Mouse (Mus musculus): ENCODE measurements at regions not wholly inside any gene's neighbourhood (a gene's known extent, or its start where the extent isn't known, plus 50 kb on each side); places are given as distances from the start of the nearest gene placed in this dataset.

DNA sequence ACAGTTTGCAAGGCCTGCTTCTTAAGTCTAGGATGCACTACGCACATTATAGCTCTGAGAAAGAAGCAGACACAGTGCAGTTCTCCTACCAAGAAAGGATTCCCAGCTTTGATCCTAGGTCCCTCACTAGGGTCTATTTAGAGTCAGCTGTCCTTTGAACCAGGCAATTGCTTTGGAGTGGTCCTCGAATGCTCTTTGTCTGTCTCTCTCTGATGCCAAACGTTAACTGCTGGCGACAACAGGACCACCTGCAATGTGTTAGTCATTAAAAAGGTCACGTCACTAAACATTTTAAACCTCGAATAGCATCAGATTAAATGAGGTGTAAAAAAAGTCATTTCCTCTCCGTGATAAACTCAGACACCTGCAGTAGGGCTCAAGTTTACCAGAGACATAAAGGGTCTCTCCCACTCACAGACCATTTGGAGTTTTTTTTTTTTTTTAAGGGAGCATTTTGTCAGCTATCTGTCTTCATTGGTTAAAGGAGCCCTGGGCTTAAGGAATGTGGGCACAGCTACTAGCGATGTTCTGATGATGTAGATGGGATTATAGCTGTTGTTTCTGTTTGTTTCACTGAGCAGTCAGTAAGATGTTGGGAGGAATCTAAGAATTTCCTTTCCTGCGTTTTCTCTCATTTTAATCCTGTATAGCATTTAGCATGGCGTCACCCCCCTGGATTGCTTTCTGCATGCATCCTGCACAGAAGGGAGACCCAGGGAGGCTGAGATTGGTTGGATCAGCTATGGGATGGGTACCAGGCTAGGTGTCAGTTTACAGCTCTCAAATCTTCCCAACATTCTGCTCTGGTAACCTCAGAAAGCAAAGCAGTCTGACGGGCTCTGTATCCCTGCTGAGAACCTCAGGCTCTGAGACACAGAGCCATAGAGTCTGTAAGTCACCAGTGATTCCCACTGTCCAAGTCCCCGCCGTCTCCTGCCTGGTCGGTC lies 615.3 kb upstream of the Sall1 start:
- DNase-seq (ENCODE audit: low spot score in 2 of 2): no peak

DNA sequence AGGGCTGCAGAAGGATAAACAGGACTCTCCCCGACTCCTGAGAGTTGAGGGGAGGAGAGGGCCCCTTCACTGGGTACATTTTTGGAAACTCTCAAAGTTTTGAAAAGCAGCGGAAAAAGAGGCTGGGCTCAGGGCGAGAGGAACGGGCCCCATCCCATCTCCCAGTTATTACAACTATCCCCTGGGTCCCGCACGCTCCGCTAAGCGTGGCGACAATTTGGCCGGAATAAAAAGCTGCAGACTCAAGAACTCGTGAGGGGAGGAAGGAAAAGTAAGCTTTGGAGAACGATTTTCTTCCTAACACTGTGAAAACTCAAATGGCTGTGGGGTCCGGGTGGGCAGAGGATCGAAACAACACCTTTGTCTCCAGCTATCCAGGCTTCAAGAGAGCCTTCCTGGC lies 611.4 kb upstream of the Sall1 start:
- DNase-seq (ENCODE audit: low spot score in 2 of 2): no peak

DNA sequence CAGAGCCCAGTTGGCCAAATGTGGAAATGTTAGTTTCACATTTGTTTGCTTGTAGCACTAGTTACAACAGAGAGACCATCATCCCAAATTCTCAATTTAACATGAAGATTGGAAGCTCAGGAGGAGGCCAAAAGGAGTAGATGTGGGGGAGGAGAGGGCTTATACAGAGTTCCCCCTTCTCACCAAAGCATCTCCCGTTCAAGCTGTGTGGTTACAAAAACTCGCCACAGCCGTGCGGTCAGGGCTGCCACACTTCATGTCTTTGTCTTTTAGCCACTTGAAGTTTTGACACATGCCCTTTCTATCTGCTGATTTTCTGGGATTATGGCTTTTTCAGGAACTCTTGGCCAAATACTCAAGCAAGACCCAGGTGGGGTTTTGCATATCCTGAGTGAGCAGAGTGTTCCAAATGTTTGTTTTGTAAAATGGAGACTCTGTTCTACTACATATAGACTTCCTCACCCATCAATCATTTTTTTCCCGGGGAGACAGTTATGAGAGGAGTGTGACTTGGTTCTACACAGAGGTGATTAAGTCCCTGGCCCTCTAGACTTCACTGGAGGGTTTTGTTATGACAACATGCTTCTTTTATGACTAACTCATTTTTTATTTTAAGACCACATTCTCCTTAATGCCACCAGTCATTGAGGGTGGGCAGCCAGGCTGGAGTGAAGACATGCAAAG lies 605.4 kb upstream of the Sall1 start:
- no peak for DNase-seq (ENCODE audit: low spot score in 2 of 2)

GRCm38 (mm10) chr8:89646946-89647345 lies 603.0 kb upstream of the Sall1 start:
- no peak for DNase-seq (ENCODE audit: low spot score in 2 of 2)

DNA sequence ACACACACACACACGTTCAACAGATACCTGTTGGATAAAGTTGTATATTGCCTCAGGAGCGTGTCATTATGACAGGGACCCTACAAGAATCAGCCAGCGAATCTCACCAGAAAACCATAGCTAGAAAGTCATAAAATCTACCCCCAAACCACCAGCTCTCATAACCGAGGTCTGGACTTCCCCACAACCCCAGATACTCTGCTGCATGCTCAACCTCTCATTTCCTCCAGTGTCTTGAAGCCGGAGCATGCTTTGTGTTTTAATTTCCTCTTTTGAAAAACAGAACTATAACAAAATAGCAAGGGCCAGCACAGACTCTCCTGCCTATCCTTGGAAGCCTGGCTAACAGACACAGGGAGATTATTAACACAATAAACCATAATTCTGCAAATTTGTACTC lies 597.4 kb upstream of the Sall1 start:
- DNase-seq (ENCODE audit: low spot score in 2 of 2): no peak

DNA sequence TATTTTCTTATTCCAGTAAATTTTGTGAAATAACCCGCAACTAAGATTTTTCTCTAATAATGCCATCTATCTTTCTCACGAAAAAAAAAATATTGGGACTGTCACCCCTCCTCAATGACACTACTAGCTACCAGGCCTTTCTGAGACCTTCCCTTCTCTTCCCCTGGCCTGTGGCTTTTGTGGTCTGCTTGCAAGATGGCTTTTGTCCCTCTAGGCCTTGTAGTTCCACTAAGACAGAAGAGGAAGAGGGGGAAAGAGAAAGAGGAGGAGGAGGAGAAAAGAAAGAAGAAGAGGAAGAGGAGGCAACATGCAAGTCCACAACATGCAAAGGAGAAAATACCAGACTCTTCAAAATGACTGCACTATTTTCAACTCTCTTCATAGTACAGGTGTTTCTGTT lies 590.9 kb upstream of the Sall1 start:
- no peak for DNase-seq (ENCODE audit: low spot score in 2 of 2)

DNA sequence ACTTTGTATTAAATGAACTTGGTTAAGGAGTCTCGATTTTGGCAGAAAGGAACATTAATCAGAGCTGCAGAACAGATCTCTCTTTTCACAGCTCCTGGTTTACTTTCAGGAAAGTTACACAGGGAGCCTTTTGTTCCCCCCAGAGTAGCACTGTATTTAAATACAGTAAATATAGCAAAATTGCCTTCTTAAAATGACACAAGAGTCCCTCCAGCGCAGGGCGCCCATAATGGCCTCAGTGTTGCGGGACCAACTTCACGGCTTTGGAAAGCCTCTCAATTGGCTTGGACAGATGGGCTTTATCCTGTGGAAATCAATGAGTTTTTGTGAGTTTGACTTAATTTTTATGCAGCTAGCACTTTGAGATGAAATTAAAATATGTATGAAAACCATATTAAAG lies 588.3 kb upstream of the Sall1 start:
- no peak for DNase-seq (ENCODE audit: low spot score in 2 of 2)

DNA sequence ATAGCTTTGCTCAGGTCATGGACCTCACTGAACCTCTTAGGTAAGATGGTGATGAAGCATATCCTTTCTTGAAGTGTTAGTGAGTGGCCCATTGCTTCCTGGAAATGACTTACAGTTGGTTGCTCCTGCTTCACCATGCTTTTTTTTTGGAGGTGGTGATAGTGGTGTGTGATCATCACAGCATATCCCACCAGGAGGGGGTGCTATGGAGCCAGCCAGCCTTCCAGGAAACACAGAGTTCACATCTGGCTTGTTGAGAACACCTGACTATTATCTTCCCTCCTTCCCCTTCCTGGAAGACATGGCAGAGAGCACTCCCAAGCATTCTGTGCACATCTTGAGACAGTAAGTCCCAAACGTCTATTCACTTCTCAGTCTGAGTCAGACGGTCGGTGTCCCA lies 586.6 kb upstream of the Sall1 start:
- no peak for DNase-seq (ENCODE audit: low spot score in 2 of 2)

DNA sequence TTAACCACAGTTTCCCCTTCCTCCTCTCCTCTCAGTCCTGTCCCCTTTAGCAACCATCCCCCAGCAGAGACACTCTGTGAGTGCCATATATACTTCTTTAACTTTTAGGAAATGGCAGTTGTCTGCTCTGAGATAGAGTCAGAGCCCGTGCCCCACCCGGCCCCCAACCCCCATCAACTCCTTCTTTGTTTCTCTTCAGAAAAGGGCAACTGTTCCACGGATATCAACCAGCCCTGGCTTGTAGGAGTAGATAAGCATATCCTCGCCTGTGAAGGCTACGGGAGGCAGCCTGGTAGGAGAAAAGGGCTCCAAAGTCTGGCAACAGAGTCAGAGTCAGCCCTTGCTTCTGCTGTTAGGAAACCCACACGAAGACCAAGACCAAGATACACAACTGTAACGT lies 574.1 kb upstream of the Sall1 start:
- no peak for DNase-seq (ENCODE audit: low spot score in 2 of 2)

DNA sequence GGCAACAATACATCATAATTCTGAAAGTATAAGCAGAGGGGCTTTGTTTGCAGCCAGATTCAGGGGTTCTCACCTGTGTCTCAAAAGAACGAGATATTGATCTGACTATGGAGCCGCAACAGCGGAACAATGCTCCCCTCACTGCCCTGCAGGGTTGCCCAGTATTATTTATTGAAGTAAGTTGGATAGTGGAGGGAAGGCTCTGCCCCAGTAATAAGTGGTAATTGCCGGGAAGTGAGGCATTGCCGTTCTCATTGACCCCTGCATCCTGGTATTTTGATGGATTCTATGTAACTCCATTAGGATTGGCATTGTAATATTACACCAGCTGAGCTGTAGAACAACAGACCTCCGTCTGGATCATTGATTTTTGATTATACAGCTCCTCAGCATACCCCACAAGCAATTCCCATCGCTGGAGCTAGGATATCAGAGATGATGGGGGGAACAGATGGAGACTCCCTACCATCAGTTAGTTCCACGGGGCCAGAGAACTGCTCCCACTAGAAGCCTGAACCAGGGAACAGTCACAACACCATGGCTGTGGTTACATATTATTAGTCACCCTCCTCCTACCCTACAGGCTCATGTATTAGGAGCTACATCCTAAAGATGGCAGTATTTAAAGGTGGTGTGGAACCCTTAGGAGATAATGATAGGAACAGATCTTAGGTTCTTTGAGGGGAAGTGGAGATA lies 572.0 kb upstream of the Sall1 start:
- DNase-seq (ENCODE audit: low spot score in 2 of 2): no peak

GRCm38 (mm10) chr8:89609074-89609473 lies 565.1 kb upstream of the Sall1 start:
- no peak for DNase-seq (ENCODE audit: low spot score in 2 of 2)

- no peak for DNase-seq (ENCODE audit: low spot score in 2 of 2)
These were observed 562.0 kb upstream of the Sall1 start for GRCm38 (mm10) chr8:89605905-89606468.

- no peak for DNase-seq (ENCODE audit: low spot score in 2 of 2)
These were observed 560.5 kb upstream of the Sall1 start for GRCm38 (mm10) chr8:89604461-89604860.

- no peak for DNase-seq (ENCODE audit: low spot score in 2 of 2)
These were observed 552.4 kb upstream of the Sall1 start for GRCm38 (mm10) chr8:89596380-89596779.

GRCm38 (mm10) chr8:89583091-89583490 lies 539.1 kb upstream of the Sall1 start:
- DNase-seq (ENCODE audit: low spot score in 2 of 2): no peak

- no peak for DNase-seq (ENCODE audit: low spot score in 2 of 2)
These were observed 538.6 kb upstream of the Sall1 start for GRCm38 (mm10) chr8:89582566-89582965.

DNA sequence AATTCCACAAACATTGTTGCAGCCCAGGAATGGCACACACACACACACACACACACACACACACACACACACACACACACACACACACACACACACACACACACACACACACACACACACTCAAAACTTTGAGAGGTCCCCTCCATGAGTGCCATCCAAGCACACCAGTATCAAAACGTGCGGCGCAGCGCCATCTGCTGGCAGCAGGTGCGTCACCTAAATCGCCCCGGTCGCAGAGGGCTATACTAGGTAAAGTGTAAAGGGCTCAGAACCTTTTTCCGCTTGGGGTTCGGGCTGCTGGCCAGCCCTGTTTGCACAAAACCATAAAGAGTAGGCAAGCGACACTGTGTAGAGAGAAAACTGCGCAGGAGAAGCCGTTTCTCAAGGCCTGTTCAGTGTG lies 527.9 kb upstream of the Sall1 start:
- peak; percentile 39 to 75 for DNase-seq (ENCODE audit: low spot score in 2 of 2)

- DNase-seq (ENCODE audit: low spot score in 2 of 2): no peak
These were observed 526.8 kb upstream of the Sall1 start for GRCm38 (mm10) chr8:89570639-89571325.

DNA sequence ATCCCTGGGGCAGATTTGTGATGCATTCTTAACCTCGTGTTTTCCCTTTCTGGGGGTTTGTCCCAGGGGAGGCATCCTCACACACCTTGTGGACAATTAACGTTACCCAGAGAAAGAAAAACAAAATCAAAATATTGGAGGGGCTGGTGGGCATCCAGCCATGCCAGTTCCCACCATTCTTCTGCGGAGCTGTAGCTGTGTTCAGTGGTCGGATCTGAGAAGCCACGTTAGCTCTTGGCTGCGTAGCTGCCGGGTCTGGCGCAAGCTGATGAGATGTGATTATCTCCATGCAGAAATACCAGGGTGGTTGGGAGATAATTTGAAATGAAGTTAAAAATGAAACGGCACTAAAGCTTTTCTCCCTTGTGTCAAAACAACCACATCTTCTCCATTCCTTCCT lies 525.4 kb upstream of the Sall1 start:
- DNase-seq (ENCODE audit: low spot score in 2 of 2): no peak

- no peak for DNase-seq (ENCODE audit: low spot score in 2 of 2)
These were observed 524.7 kb upstream of the Sall1 start for GRCm38 (mm10) chr8:89568641-89569040.

DNA sequence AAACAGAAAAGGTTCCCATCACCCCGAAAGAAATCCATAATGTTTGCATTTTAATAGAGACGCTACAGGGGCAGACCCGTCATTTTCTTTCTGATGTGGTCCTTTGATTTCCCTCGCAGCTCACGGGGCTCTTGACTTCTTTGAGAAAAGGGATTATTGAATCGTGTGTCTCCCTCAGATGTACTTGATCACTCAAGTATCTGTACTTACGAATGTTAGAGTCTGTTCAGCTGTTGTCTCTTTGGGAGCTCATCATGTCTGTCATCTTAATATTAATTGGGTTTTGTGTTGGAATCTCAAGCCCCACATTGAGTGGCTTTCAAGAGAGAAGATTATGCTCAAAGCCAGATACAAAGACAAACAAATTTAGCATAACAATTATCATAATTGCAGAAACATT lies 523.0 kb upstream of the Sall1 start:
- no peak for DNase-seq (ENCODE audit: low spot score in 2 of 2)
